Mouse (Mus musculus) ES-CJ7 (cell line): ENCODE results near the gene Sept9.

Source experiments
- DNase-seq: peaks from one replicate; pipeline ENCODE4 v3.0.0; 2011; ENCODE audit warnings: low read depth, low spot score

Sept9 gene

DNA sequence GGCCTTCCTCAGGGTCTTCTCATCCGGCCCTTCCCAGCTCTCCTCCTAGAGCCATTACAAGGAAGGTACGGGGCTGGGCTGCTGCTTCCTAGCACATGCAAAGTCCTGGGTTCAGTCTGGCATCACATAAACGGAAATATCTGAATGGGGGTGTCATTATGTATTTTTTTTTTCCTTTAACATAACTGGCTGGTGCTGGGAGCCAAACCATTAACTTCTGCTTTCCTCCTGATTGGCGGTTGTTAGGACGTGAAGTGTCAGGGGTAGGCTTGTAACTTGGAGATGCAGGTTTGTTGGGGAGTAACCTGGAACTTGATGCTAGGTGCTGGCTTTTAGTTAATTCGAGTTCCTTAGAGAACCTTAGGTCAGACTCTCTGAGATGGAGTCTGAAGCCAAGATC, 203.6 kb downstream of the Sept9 start:
- no peak for DNase-seq

- peak; percentile 77 for DNase-seq
Measured at GRCm38 (mm10) chr11:117403781-117404180, 204.3 kb downstream of the Sept9 start.

DNA sequence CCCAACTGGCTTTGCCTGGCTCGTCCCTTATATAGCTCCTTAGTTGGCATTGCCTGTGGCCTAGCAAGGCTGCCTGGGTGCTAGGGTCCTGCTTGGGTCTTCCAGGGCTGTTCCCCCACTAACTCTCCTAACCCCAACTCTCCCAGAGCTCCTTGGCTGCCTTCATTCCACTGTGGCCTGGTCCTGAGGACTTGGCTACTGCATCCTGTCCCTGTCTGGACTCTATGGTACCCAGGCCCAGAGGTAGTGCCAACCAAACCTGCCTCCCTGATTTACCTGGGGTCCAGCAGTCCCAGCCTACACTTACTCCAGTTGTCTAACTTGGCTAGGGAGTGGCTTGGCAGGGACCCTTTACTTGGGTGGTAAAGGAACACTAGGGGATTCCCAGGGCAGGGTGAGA, 207.2 kb downstream of the Sept9 start:
- DNase-seq = no peak

DNA sequence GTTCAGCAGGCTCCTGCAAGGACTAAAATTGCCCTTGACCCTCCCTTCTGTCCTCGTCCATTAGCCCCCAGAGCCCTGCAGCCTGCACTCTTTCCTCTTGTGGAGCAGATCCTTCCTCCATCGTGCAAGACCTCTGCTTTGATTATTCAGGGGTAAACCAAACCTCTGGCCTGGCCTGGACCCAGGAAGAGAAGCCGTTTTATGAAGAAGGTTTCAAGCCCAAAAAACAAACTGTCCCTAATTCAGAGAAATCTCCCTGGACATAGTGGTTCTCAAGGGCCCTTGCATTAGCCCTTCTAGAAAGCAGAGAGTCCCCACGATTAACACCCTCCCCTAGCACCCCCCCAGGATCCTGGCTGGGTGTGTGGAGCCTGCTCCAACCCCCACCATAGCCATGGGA, 207.7 kb downstream of the Sept9 start:
- DNase-seq = no peak

- peak; percentile 58 for DNase-seq
Measured at GRCm38 (mm10) chr11:117407651-117408441, 208.4 kb downstream of the Sept9 start.

- peak; percentile 33 for DNase-seq
Measured at GRCm38 (mm10) chr11:117408442-117409031, 209.1 kb downstream of the Sept9 start.

DNA sequence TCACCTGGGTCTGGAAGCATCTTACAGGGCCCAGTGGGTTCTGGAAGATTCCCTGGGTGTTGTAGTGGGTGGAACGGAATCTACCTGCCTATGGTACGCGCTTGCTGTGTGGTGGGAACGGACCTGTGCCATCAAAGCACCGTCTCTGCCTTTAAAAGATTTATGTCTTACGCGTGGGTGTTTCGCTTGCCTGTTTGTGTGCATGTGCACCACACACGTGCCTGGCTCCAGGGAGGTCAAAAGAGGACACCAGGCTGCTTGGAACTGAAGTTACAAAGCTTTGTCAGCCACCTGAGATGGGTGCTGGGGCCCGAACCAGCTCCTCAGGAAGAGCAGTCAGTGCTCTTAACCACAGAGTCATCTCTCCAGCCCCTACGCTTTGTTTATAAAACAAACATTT, 209.9 kb downstream of the Sept9 start:
- DNase-seq = no peak

DNA sequence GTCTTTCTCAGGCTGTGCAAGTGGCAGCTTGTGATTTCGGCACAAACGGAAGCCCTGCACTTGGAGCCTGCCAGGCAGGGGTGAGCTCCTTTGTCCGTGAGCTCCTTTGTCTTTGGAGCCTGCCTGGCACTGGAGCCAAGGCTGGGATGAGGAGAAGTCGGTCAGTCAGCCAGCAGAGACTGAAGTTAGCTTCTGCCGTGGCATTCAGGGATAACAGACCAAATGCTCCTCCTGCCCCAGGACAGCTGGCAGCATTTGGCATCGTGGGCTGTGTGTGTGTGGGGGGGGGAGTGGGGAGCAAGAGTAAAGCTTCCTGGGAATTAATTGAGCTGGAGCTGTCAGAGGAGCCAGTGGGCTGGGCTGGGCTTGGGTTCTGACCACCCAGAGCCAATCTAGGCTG, 210.6 kb downstream of the Sept9 start:
- DNase-seq = no peak

DNA sequence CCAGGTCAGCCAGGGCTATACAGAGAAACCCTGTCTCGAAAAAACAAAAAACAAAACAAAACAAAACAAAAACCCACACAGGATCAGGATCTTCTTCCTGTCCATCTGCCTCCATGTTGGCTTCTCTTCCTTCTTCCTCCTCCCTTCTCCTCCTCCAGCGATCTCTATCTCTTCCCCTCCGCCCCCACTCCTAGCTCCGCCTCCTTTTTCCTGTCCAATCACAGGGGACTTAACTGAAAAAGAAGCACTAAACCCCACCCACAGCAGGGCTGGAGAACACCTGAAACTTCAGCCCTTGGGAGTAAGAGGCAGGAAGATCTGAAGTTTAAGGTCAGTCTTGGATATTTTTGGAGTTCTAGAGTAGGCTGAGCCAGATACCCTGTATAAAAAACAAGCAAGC, 212.2 kb downstream of the Sept9 start:
- DNase-seq = peak; percentile 85
